Mouse (Mus musculus) lung, adult 18-20 months (tissue): ENCODE data around the gene Edc3.

Source experiments
- DNase-seq, 2 experiments: peaks; one replicate each; pipeline ENCODE4 v3.0.0; 2022; ENCODE audit warnings: mixed read lengths in 2 of 2

The Edc3 gene

DNA sequence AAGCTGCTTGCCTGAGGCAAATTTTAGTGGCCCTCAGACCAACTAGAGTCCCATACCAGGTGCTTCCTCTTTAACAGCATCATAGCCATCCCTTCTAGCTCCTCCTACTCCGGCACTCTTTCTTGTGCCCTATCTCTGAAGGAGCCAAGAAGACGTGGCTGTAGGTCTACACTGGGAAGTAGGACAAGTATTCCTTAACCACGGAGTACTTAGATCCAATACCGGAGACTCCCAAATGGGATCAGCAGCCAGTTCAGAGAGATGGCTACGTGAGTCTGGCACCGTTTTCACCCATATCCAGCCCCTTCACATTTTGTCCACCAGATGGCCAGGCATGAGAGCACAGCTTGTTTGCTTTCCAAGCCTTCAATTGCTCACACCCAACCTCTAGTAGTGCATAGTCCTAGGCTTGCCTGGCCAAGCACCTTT is 54.2 kb downstream of the Edc3 start:
- peak; percentile 70 to 73 for DNase-seq

DNA sequence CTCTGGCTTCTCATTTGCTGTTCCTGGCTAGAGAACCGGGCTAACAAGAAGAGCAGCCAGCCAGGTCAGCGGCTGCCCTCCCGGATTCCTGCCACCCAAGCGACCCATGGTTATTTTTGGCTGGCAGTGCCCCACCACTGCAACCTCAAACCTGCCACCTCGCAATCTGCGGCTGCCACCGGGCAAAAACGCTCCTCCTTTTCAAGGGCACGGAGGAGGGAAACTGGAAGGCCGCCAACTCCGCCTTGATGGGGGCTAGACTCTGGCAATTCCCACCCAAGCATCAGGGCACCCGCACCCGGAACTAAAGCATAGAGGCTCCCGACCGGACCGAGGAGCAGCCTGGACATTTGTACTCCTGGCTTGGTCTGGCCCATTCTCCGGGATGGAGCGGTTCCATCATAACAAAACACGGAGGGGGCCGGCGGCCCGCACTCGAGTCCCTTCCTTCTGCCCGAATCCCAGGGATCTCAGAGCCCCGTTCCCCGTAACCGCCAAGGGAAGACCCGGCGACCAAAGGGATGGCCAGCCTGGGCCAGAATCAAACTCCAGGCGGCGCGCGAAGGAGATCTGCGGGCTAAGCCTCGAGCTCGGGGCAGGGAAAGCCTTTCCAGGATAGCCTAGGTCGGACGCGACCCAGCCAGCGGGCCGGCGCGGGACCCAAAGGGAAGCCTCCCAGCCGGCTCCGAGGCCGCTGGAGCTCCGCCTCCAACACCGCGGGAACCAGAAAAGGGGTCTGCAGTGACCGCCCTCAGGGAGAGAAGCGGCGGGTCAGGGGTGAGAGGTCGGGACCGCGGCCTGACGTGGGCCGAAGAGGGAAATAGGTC is 56.0 kb downstream of the Edc3 start:
- peak; percentile 77 to 81 for DNase-seq

GRCm38 (mm10) chr9:57764974-57765363 is 56.6 kb downstream of the Edc3 start:
- peak; percentile 95 to 96 for DNase-seq

DNA sequence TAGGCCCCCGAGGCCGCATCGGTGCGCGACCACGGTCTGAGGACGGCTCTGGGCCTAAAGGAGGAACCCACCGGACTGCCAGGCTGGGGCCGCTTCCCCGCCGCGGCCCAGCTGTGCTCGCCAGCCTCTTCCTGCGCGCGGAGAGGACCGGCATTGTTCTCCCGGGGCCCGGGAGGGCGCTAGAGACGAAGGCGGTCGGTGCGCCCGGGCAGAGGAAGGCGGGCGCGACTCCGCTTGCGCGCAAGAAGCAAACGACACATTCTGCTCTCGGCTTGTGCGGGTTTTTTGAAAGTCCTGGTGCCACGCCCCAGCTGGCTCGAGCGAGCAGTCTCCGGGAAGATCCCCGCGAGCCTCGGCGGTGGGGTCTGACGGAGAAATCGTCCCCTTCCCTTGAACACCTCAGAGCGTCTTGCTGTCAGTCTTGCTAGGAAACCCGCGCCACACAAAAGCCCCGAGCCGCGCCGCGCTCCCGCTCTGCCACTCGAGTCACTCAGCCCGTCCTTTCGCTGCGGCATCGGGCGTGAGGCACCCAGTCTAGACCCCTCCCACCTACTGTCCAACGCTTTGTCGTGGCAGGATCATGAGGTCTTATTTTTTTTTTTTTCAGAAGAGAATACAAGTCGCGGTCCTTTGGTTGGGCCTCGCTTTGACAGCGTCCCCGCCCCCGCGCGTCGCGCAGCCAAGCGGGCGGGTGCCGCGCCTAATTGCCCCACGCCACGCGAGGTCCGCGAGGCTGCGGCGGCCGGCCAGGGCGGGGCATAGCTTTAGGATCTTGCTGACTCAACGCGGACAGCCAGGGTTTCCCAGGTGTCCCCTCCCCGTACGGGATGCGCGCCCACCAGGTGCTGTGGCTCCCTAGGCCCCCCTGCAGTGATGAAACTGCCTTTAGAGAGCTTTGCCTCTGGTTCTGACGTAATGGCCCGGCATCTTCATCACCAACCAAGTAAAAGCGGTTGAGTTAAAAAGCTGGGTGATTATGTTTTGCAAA is 57.3 kb downstream of the Edc3 start, which contains the start of gene Clk3:
Gene Clk3, minus strand, starts transcription at position 497 of the 988 bp plus-strand sequence.
- DNase-seq, result peak; percentile 73 to 79

DNA sequence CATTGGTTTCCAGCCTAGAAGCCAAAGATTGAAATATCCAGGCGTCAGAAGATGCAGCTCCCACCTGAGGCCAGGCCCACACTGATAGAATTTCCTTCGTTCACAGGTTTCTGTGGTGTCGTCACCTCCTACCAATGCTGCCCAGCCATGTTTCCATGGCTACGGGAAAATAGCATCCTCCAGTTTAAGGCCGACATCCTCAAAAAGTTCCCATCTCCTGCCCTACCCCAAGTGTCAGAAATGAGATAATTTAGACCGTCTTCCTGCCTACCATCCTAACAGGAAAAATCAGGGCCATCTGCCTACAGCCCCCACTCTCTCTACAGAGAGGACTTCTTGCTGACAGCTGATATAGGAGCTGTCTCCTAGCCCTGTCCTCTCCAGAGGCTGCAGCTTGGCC is 58.1 kb downstream of the Edc3 start:
- DNase-seq, result no peak

DNA sequence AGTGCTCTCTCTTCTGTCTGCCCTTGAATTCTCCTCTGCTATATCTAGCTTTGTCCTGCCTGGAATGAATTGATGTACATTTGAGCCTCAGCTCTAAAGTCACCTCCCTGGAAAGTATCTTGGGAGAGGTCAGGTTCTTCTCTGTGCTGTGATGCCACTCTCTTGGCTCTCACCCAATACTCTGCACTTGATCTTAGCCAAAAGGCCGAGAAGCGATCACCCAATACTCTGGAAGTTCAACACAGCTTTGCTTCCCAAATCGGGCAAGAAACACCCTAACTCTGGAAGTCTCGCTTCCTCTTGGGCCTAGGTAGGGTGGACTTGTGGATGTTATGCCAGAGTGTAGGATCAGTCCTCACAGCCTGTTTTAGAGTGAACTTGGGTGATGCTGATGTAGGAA is 58.9 kb downstream of the Edc3 start:
- DNase-seq, result no peak

GRCm38 (mm10) chr9:57769539-57770069 is 61.3 kb downstream of the Edc3 start:
- no peak for DNase-seq

DNA sequence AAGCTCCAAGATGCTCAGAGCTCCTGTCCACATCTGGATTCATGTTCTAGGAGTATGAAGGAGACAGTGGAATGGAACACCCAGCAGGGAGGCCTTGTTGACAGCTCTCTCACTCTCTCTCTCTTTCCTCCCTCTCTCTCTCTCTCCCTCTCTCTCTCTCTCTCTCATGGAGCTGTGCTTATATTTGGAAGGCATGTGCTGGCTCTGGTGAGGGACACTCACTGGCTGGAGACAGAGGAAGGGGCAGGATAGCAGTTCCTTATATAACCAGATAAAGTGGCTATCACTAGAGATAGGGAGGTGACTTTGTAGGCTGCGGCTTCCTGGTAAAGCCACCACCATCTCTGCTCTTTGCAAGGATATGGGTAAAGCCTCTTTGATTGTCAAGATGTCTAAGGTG is 61.9 kb downstream of the Edc3 start:
- no peak for DNase-seq

GRCm38 (mm10) chr9:57770836-57771235 is 62.5 kb downstream of the Edc3 start:
- DNase-seq, result no peak

DNA sequence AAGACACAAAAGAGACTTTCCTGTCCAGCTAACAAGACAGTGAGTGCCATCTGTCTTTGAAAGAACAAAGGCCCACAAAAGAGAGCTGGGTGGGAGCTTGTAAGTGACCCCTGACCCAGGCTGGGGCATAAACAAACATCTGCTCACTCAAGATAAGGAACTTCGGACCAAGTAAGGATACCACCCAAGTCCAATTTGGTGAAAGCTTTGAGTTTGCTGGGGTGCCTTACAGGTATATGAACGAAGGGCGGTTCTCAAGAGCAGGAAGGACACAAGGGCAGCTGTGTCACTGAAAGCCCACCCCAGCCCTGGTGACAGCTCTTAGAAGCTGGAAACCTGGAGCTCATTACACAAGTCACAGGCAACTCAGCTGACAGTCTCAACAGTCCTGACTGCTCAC is 65.4 kb downstream of the Edc3 start:
- DNase-seq, result no peak

GRCm38 (mm10) chr9:57774168-57774567 is 65.8 kb downstream of the Edc3 start:
- DNase-seq, result no peak

GRCm38 (mm10) chr9:57775026-57775425 is 66.7 kb downstream of the Edc3 start:
- no peak for DNase-seq

GRCm38 (mm10) chr9:57775736-57776135 is 67.4 kb downstream of the Edc3 start:
- no peak for DNase-seq

GRCm38 (mm10) chr9:57782656-57783055 is 74.3 kb downstream of the Edc3 start:
- DNase-seq, result no peak

- no peak for DNase-seq
Measured at GRCm38 (mm10) chr9:57789733-57790132, 81.4 kb downstream of the Edc3 start.

GRCm38 (mm10) chr9:57797456-57797855 is 89.1 kb downstream of the Edc3 start:
- DNase-seq, result no peak

DNA sequence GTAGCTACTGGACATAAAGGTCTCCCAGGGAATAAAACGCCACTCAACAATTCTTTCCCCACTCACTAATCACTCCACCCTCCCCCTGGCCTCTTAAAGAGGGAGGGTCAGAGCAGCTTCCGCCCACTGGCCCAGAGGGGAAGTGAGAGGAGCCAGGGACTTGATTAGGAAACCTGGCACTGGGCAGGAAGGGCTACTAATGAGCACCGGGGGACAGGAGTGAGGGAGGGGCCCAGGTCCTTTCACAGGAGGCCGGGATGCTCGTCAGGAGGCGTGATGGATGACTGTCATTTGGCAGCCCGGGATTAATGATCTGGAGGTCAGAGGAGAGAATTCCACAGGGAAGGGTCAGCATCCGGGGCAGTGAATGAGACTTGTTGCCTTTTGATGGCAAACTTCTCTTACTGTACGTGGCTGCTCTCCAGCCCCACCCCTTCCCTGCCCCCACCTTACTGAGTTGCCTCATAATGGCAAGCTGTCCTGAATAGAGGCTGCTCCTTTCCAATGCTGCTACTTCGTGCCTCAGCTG is 90.4 kb downstream of the Edc3 start:
- DNase-seq, result peak; percentile 35 to 52

DNA sequence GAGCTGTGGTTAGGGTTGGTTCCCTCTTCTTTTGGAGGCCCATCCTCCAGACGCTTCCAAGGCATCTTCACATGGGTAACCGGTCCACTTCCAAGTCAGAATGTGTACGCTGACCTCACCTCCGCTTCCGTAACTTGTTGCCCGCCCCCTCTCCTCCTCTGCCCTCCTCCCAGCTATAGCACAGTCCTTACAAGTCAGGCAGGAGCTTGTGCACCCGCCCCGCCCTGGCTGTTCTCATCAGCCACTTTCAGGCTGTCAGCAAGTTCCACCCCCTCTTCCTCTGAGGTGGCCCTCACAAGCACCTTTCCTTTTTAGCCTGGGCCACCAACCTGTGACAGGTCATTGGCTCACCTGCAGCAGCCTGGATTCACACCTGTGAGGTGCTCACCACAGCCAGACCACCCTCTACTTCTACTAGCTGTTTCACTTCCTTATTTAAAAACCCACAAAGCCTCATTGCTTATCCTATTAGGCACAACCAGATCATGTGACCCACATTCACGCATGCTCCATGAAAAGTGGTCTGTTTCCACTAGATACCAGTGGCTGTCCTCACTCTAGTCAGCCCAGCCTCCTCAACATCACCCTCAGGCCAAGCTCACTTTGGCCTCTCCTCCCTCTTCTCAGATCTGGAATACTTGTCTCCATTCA is 92.1 kb downstream of the Edc3 start:
- DNase-seq, result peak; percentile 57 to 70
